Mouse (Mus musculus) forebrain, embryonic 16.5 days (tissue): Measurements from ENCODE around the gene Pcdh19. TPM values are rescaled to one million over a fixed set of nuclear protein-coding genes. Genes with fewer than 3 reads are reported as not detected.
A peak's percentile ranks its signal among the peaks of the same experiment; 100 is the strongest.
"Not testable (repeated sequence)": the region's sequence is repeated elsewhere in the genome, so short reads cannot be mapped to it uniquely, and the experiment has no call there.

Source experiments
- ATAC-seq: fragments of 200-750 bp; cut with Nextera tagmentation; 2 replicates; pipeline ENCODE4 v1.8.0; 2017; ENCODE audit warnings: mild to moderate bottlenecking, moderate library complexity
- H3K27ac ChIP-seq: fragments of 300-500 bp; sonication (generic); 2 replicates; pipeline ENCODE4 v1.5.1; 2014; ENCODE audit warnings: low read length, control low read depth
- H3K27me3 ChIP-seq: fragments of 300-500 bp; sonication (generic); replicated peaks from 2 replicates; pipeline ENCODE4 v1.6.1; 2014; ENCODE audit warnings: low read length; ENCODE audit not compliant: control insufficient read depth, insufficient read depth
- H3K36me3 ChIP-seq: fragments of 300-500 bp; sonication (generic); 2 replicates; pipeline ENCODE4 v1.6.1; 2014; ENCODE audit not compliant: control insufficient read depth, insufficient read depth
- H3K4me1 ChIP-seq: fragments of 300-500 bp; sonication (generic); replicated peaks from 2 replicates; pipeline ENCODE4 v1.6.1; 2014; ENCODE audit warnings: low read length; ENCODE audit not compliant: control insufficient read depth, insufficient read depth
- H3K4me2 ChIP-seq: fragments of 300-500 bp; sonication (generic); 2 replicates; pipeline ENCODE4 v1.6.1; 2014; ENCODE audit warnings: mild to moderate bottlenecking, low read length, control low read depth
- H3K4me3 ChIP-seq: fragments of 300-500 bp; sonication (generic); replicated peaks from 2 replicates; pipeline ENCODE4 v1.5.1; 2014; ENCODE audit warnings: mild to moderate bottlenecking, low read length, control low read depth
- H3K9ac ChIP-seq: fragments of 300-500 bp; sonication (generic); replicated peaks from 2 replicates; pipeline ENCODE4 v1.6.1; 2014; ENCODE audit warnings: low read depth, low read length, control low read depth
- H3K9me3 ChIP-seq: fragments of 300-500 bp; sonication (generic); 2 replicates; pipeline ENCODE4 v1.6.1; 2016; ENCODE audit warnings: low read length; ENCODE audit not compliant: control insufficient read depth
- WGBS: fragments of 180-500 bp; shearing (Covaris S2); extraction: QIAGEN DNeasy Blood & Tissue Kit; methylation state at CpG from one replicate; pipeline ENCODE4 v1.1.7; 2014; 5-methylcytosine and 5-hydroxymethylcytosine counted together
- polyA plus RNA-seq: library from polyadenylated mRNA; unstranded; fragments of >200 nt; fragmentation: Nextera tagmentation; extraction: Ambion mirVana; gene quantifications from 2 replicates; pipeline ENCODE4 v1.2.1, GENCODE M21; 2015

Pcdh19 gene
- 14.2 and 18.0 TPM in 2 replicates for polyA plus RNA-seq

- Histone ChIP-seq H3K4me3 (peak within 1 kb of the TSS; percentile 59), H3K27ac (peak within 1 kb of the TSS; percentile 67), H3K9ac (peak within 1 kb of the TSS; percentile 61), H3K27me3 (no peaks in the 10 kb centered on the region), H3K36me3 (no peaks in the 10 kb centered on the region), H3K9me3 (no peaks in the 10 kb centered on the region), H3K4me2 (peak within 1 kb of the TSS; percentile 62), H3K4me1 (peaks cover 3% of the 10 kb centered on the region; the same call in 1 of the 2 replicates)
- ATAC-seq, result peak; percentile 92
- WGBS, result 6% methylated on average over 8 of the region's 26 CpGs
Observed at GRCm38 (mm10) chrX:133688840-133689239, at the start of gene Pcdh19. Gene Pcdh19, minus strand, starts transcription at chrX:133688987.

- ATAC-seq, result no peak
- Histone ChIP-seq H3K4me2 (no peak overlapping the region), H3K9me3 (no peaks in the 10 kb centered on the region), H3K36me3 (no peaks in the 10 kb centered on the region), H3K27me3 (no peaks in the 10 kb centered on the region), H3K9ac (no peak overlapping the region), H3K27ac (no peak overlapping the region), H3K4me1 (no peaks in the 10 kb centered on the region), H3K4me3 (no peak overlapping the region)
- 94% methylated on average over 2 of the region's 2 CpGs for WGBS
Observed at GRCm38 (mm10) chrX:133735871-133736270, 47.1 kb upstream of the Pcdh19 start.

- H3K4me3 ChIP-seq, result no peak overlapping the region
- no peak overlapping the region for H3K4me2 ChIP-seq
- H3K27me3 ChIP-seq, result no peaks in the 10 kb centered on the region
- no peaks in the 10 kb centered on the region for H3K4me1 ChIP-seq
- no peaks in the 10 kb centered on the region for H3K9me3 ChIP-seq
- ATAC-seq, result no peak
- WGBS, result 52% methylated on average over 6 of the region's 6 CpGs
- H3K36me3 ChIP-seq, result no peaks in the 10 kb centered on the region
- H3K27ac ChIP-seq, result no peak overlapping the region
- no peak overlapping the region for H3K9ac ChIP-seq
Observed at GRCm38 (mm10) chrX:133734984-133735383, 46.2 kb upstream of the Pcdh19 start.

GRCm38 (mm10) chrX:133721517-133721916, 32.7 kb upstream of the Pcdh19 start:
- H3K27me3 ChIP-seq, result no peaks in the 10 kb centered on the region
- 83% methylated on average over 3 of the region's 3 CpGs for WGBS
- no peak for ATAC-seq

GRCm38 (mm10) chrX:133710621-133711020, 21.8 kb upstream of the Pcdh19 start:
- no peaks in the 10 kb centered on the region for H3K9me3 ChIP-seq
- H3K9ac ChIP-seq, result no peak overlapping the region
- ATAC-seq, result no peak
- H3K4me1 ChIP-seq, result no peaks in the 10 kb centered on the region
- 76% methylated on average over 2 of the region's 2 CpGs for WGBS
- H3K36me3 ChIP-seq, result no peaks in the 10 kb centered on the region
- H3K4me2 ChIP-seq, result no peak overlapping the region
- H3K4me3 ChIP-seq, result no peak overlapping the region
- no peak overlapping the region for H3K27ac ChIP-seq
- no peaks in the 10 kb centered on the region for H3K27me3 ChIP-seq

More at GRCm38 (mm10) chrX:133721517-133721916, 32.7 kb upstream of the Pcdh19 start:
- H3K4me2 ChIP-seq, result no peak overlapping the region
- H3K36me3 ChIP-seq, result no peaks in the 10 kb centered on the region
- no peaks in the 10 kb centered on the region for H3K9me3 ChIP-seq
- H3K4me1 ChIP-seq, result no peaks in the 10 kb centered on the region
- H3K9ac ChIP-seq, result no peak overlapping the region
- H3K27ac ChIP-seq, result no peak overlapping the region
- no peak overlapping the region for H3K4me3 ChIP-seq

GRCm38 (mm10) chrX:133702902-133703301, 14.1 kb upstream of the Pcdh19 start:
- Histone ChIP-seq H3K4me3 (no peak overlapping the region), H3K27ac (no peak overlapping the region), H3K36me3 (no peaks in the 10 kb centered on the region), H3K4me1 (no peaks in the 10 kb centered on the region), H3K27me3 (no peaks in the 10 kb centered on the region), H3K9ac (no peak overlapping the region), H3K9me3 (no peaks in the 10 kb centered on the region), H3K4me2 (no peak overlapping the region)
- ATAC-seq, result no peak
- 100% methylated on average over 1 of the region's 1 CpGs for WGBS

GRCm38 (mm10) chrX:133697871-133698270, 9.1 kb upstream of the Pcdh19 start:
- H3K27ac ChIP-seq, H3K9me3 ChIP-seq, H3K27me3 ChIP-seq, H3K9ac ChIP-seq, H3K36me3 ChIP-seq, H3K4me2 ChIP-seq, H3K4me1 ChIP-seq, H3K4me3 ChIP-seq, ATAC-seq: not testable (repeated sequence)
- WGBS, result 91% methylated on average over 2 of the region's 4 CpGs

- no peak overlapping the region for H3K27ac ChIP-seq
- no peaks in the 10 kb centered on the region for H3K36me3 ChIP-seq
- no peak for ATAC-seq
- no peaks in the 10 kb centered on the region for H3K27me3 ChIP-seq
- WGBS, result 52% methylated on average over 4 of the region's 4 CpGs
- H3K4me3 ChIP-seq, result no peak overlapping the region
- H3K4me1 ChIP-seq, result no peaks in the 10 kb centered on the region
- H3K9me3 ChIP-seq, result no peaks in the 10 kb centered on the region
- H3K9ac ChIP-seq, result no peak overlapping the region
- H3K4me2 ChIP-seq, result no peak overlapping the region
Observed at GRCm38 (mm10) chrX:133696461-133696860, 7.7 kb upstream of the Pcdh19 start.

GRCm38 (mm10) chrX:133693037-133693760, 4.4 kb upstream of the Pcdh19 start:
- ATAC-seq, result no peak
- no peak overlapping the region for H3K27ac ChIP-seq
- WGBS, result 56% methylated on average over 5 of the region's 5 CpGs
- no peaks in the 10 kb centered on the region for H3K9me3 ChIP-seq
- no peaks in the 10 kb centered on the region for H3K4me1 ChIP-seq
- H3K4me2 ChIP-seq, result no peak overlapping the region
- H3K9ac ChIP-seq, result no peak overlapping the region
- no peaks in the 10 kb centered on the region for H3K27me3 ChIP-seq
- no peaks in the 10 kb centered on the region for H3K36me3 ChIP-seq
- H3K4me3 ChIP-seq, result no peak overlapping the region
